Mouse (Mus musculus) limb, embryonic 11.5 days (tissue): Measurements from ENCODE around the gene Ankrd44. TPM values are rescaled to one million over a fixed set of nuclear protein-coding genes. Genes with fewer than 3 reads are reported as not detected.

ENCODE experiments used
- ATAC-seq: fragments of 200-750 bp; cut with Nextera tagmentation; 2 replicates; pipeline ENCODE4 v1.8.0; 2017; ENCODE audit warnings: low read depth; ENCODE audit not compliant: insufficient number of reproducible peaks, low FRiP score, low TSS enrichment
- DNase-seq: peaks from one replicate; pipeline ENCODE4 v3.0.0-alpha.2; 2015; ENCODE audit warnings: low spot score
- H3K27ac ChIP-seq: fragments of 300-500 bp; sonication (generic); replicated peaks from 2 replicates; pipeline ENCODE4 v1.5.1; 2014; ENCODE audit warnings: low read depth, mild to moderate bottlenecking, low read length
- H3K27me3 ChIP-seq: fragments of 300-500 bp; sonication (generic); 2 replicates; pipeline ENCODE4 v1.6.1; 2014; ENCODE audit warnings: mild to moderate bottlenecking, low read length, mixed read lengths; ENCODE audit not compliant: control insufficient read depth, insufficient read depth
- H3K36me3 ChIP-seq: fragments of 300-500 bp; sonication (generic); 2 replicates; pipeline ENCODE4 v1.6.1; 2014; ENCODE audit warnings: mild to moderate bottlenecking, low read length, moderate library complexity, mixed read lengths; ENCODE audit not compliant: control insufficient read depth, insufficient read depth
- H3K4me1 ChIP-seq: fragments of 300-500 bp; sonication (generic); 2 replicates; pipeline ENCODE4 v1.6.1; 2014; ENCODE audit warnings: low read length, mixed read lengths; ENCODE audit not compliant: control insufficient read depth, insufficient read depth
- H3K4me2 ChIP-seq: fragments of 300-500 bp; sonication (generic); 2 replicates; pipeline ENCODE4 v1.6.1; 2014; ENCODE audit warnings: low read depth, mild to moderate bottlenecking, moderate library complexity; ENCODE audit not compliant: severe bottlenecking
- H3K4me3 ChIP-seq: fragments of 300-500 bp; sonication (generic); 2 replicates; pipeline ENCODE4 v1.5.1; 2014; ENCODE audit warnings: low read depth, low read length
- H3K9ac ChIP-seq: fragments of 300-500 bp; sonication (generic); 2 replicates; pipeline ENCODE4 v1.6.1; 2014; ENCODE audit warnings: mild to moderate bottlenecking, low read length
- H3K9me3 ChIP-seq: fragments of 300-500 bp; sonication (generic); 2 replicates; pipeline ENCODE4 v1.6.1; 2016; ENCODE audit warnings: low read length; ENCODE audit not compliant: control insufficient read depth
- WGBS: fragments of 180-500 bp; shearing (Covaris S2); extraction: QIAGEN DNeasy Blood & Tissue Kit; methylation state at CpG from one replicate; pipeline ENCODE4 v1.1.7; 2014; 5-methylcytosine and 5-hydroxymethylcytosine counted together
- polyA plus RNA-seq: library from polyadenylated mRNA; unstranded; fragments of >200 nt; fragmentation: Nextera tagmentation; extraction: Ambion mirVana; gene quantifications from 2 replicates; pipeline ENCODE4 v1.2.1, GENCODE M21; 2014

Gene Ankrd44
- polyA plus RNA-seq, 1 experiment from 2014 or later = 23.5 TPM

- Histone ChIP-seq H3K27me3 (no peaks in the 10 kb centered on the region), H3K4me1 (no peaks in the 10 kb centered on the region), H3K9ac (no peak overlapping the region), H3K27ac (no peak overlapping the region), H3K4me3 (no peak overlapping the region), H3K4me2 (no peak overlapping the region), H3K9me3 (no peaks in the 10 kb centered on the region), H3K36me3 (no peaks in the 10 kb centered on the region; the same call in 1 of the 2 replicates)
- DNase-seq = no peak
- ATAC-seq = no peak
Measured at GRCm38 (mm10) chr1:54759841-54760240, 166.3 kb downstream of the Ankrd44 start.

GRCm38 (mm10) chr1:54757291-54757690 lies 168.9 kb downstream of the Ankrd44 start:
- H3K4me1 ChIP-seq = no peaks in the 10 kb centered on the region
- H3K36me3 ChIP-seq = no peaks in the 10 kb centered on the region
- H3K27ac ChIP-seq = no peak overlapping the region
- no peak overlapping the region for H3K4me2 ChIP-seq
- no peak overlapping the region for H3K9ac ChIP-seq
- no peaks in the 10 kb centered on the region for H3K27me3 ChIP-seq
- no peak overlapping the region for H3K4me3 ChIP-seq
- ATAC-seq (no peak), DNase-seq (no peak)
- WGBS = 90% methylated on average over 3 of the region's 3 CpGs
- H3K9me3 ChIP-seq = no peaks in the 10 kb centered on the region

GRCm38 (mm10) chr1:54755690-54756365 lies 170.4 kb downstream of the Ankrd44 start:
- 80% methylated on average over 8 of the region's 8 CpGs for WGBS
- H3K36me3 ChIP-seq = no peaks in the 10 kb centered on the region
- H3K4me2 ChIP-seq = no peak overlapping the region
- no peaks in the 10 kb centered on the region for H3K27me3 ChIP-seq
- DNase-seq (no peak), ATAC-seq (no peak)
- no peak overlapping the region for H3K9ac ChIP-seq
- no peaks in the 10 kb centered on the region for H3K9me3 ChIP-seq
- H3K27ac ChIP-seq = no peak overlapping the region
- no peaks in the 10 kb centered on the region for H3K4me1 ChIP-seq
- no peak overlapping the region for H3K4me3 ChIP-seq

GRCm38 (mm10) chr1:54749961-54750360 lies 176.2 kb downstream of the Ankrd44 start:
- Histone ChIP-seq H3K4me1 (no peaks in the 10 kb centered on the region), H3K9ac (no peak overlapping the region), H3K4me3 (no peak overlapping the region), H3K36me3 (no peaks in the 10 kb centered on the region), H3K4me2 (no peak overlapping the region), H3K27me3 (no peaks in the 10 kb centered on the region), H3K27ac (no peak overlapping the region), H3K9me3 (no peaks in the 10 kb centered on the region)
- WGBS = 81% methylated on average over 1 of the region's 1 CpGs
- ATAC-seq (no peak), DNase-seq (no peak)

- no peak overlapping the region for H3K4me2 ChIP-seq
- no peak overlapping the region for H3K9ac ChIP-seq
- no peak for DNase-seq
- H3K27ac ChIP-seq = no peak overlapping the region
- H3K4me1 ChIP-seq = no peaks in the 10 kb centered on the region
- no peaks in the 10 kb centered on the region for H3K36me3 ChIP-seq
- WGBS = 73% methylated on average over 3 of the region's 3 CpGs
- no peaks in the 10 kb centered on the region for H3K9me3 ChIP-seq
- ATAC-seq = no peak
- no peak overlapping the region for H3K4me3 ChIP-seq
- no peaks in the 10 kb centered on the region for H3K27me3 ChIP-seq
Measured at GRCm38 (mm10) chr1:54749516-54749915, 176.7 kb downstream of the Ankrd44 start.

- Histone ChIP-seq H3K4me1 (no peaks in the 10 kb centered on the region), H3K27ac (no peak overlapping the region), H3K4me3 (no peak overlapping the region), H3K27me3 (no peaks in the 10 kb centered on the region), H3K9me3 (no peaks in the 10 kb centered on the region), H3K36me3 (no peaks in the 10 kb centered on the region), H3K4me2 (no peak overlapping the region), H3K9ac (no peak overlapping the region)
- no peak for DNase-seq
- ATAC-seq = no peak
- 75% methylated on average over 8 of the region's 8 CpGs for WGBS
Measured at GRCm38 (mm10) chr1:54747785-54748420, 178.3 kb downstream of the Ankrd44 start.

GRCm38 (mm10) chr1:54745666-54746065 lies 180.5 kb downstream of the Ankrd44 start:
- no peaks in the 10 kb centered on the region for H3K27me3 ChIP-seq
- no peak overlapping the region for H3K4me3 ChIP-seq
- H3K4me1 ChIP-seq = no peaks in the 10 kb centered on the region
- no peak for ATAC-seq
- H3K9ac ChIP-seq = no peak overlapping the region
- H3K27ac ChIP-seq = no peak overlapping the region
- no peaks in the 10 kb centered on the region for H3K36me3 ChIP-seq
- no peak for DNase-seq
- no peaks in the 10 kb centered on the region for H3K9me3 ChIP-seq
- H3K4me2 ChIP-seq = no peak overlapping the region

GRCm38 (mm10) chr1:54744171-54744570 lies 182.0 kb downstream of the Ankrd44 start:
- Histone ChIP-seq H3K27ac (no peak overlapping the region), H3K9me3 (no peaks in the 10 kb centered on the region), H3K27me3 (no peaks in the 10 kb centered on the region), H3K4me1 (no peaks in the 10 kb centered on the region), H3K4me2 (no peak overlapping the region), H3K9ac (no peak overlapping the region), H3K4me3 (no peak overlapping the region), H3K36me3 (no peaks in the 10 kb centered on the region)
- no peak for ATAC-seq
- 88% methylated on average over 5 of the region's 5 CpGs for WGBS
- DNase-seq = no peak

- no peak for DNase-seq
- Histone ChIP-seq H3K4me1 (no peaks in the 10 kb centered on the region), H3K27ac (no peak overlapping the region), H3K9me3 (no peaks in the 10 kb centered on the region), H3K9ac (no peak overlapping the region), H3K4me3 (no peak overlapping the region), H3K36me3 (no peaks in the 10 kb centered on the region), H3K4me2 (no peak overlapping the region), H3K27me3 (no peaks in the 10 kb centered on the region)
- 80% methylated on average over 8 of the region's 8 CpGs for WGBS
- ATAC-seq = no peak
Measured at GRCm38 (mm10) chr1:54743072-54743471, 183.1 kb downstream of the Ankrd44 start.
